Mouse (Mus musculus): ENCODE measurements around the gene Eef1e1.

DNA sequence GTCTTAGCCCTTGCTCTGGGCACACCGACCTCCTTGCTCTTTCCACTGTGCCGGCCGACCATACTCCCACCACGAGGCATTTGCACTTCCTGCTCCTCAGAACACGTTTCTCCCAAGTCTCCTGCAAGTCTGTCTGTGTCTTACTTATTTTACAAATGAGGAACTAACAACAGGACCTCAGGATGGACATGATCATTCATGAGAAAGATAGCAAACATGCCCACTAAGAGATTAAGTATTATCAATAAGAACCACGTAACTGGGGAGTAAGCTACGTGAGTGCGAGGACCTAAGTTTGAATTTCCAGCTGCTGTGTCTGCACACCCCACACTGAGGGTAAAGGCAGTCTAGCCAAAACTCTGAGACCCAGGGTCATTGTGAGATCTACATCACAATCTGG is 45.3 kb downstream of the Eef1e1 start:
- TF ChIP-seq ZC3H11A (IDR thresholded peaks at IDR 0.05; ENCODE audit: borderline replicate concordance, low read depth, low read length), result no peak
- TF ChIP-seq CHD2 (IDR thresholded peaks at IDR 0.05; ENCODE audit: low read depth, low read length), result no peak
- no peak for TF ChIP-seq ZNF384 (IDR thresholded peaks at IDR 0.05; ENCODE audit: low read depth, low read length)
- no peak for TF ChIP-seq MAFK (IDR thresholded peaks at IDR 0.05; ENCODE audit: insufficient read depth, low read depth, low read length)
- TF ChIP-seq HCFC1 (IDR thresholded peaks at IDR 0.05; ENCODE audit: borderline replicate concordance, insufficient read depth, low read length), result no peak

Measured in ES-E14 (cell line).